Mouse (Mus musculus): Measurements from ENCODE around the gene Pik3c2g.

DNA sequence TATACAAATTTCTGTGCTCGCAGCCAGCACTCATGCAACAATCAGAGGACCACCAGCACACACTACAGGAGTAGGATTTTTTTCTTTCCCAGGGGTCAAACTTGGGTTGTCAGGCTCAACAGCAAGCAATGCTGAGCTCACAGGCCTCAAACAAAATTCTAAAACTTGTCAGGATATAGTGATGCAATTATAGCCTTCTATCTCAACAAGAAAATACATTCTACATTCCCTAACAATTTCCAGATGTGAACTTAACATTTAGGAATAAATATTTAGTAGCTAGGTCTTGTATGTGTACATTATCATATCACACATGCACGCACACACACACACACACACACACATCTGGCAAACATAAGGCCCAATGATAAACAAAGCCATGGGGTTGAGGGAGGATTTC lies 308.6 kb downstream of the Pik3c2g start:
- TF ChIP-seq CTCF (IDR thresholded peaks at IDR 0.05; ENCODE audit: extremely low read depth, insufficient read depth, insufficient read length, insufficient replicate concordance): no peak
- no peak for TF ChIP-seq POLR2A (IDR thresholded peaks at IDR 0.05; ENCODE audit: low read depth, low read length)

Data from spleen, adult 2 months (tissue).